8 mouse cellular contexts compared by ENCODE assay signal in the genomic region with DNA sequence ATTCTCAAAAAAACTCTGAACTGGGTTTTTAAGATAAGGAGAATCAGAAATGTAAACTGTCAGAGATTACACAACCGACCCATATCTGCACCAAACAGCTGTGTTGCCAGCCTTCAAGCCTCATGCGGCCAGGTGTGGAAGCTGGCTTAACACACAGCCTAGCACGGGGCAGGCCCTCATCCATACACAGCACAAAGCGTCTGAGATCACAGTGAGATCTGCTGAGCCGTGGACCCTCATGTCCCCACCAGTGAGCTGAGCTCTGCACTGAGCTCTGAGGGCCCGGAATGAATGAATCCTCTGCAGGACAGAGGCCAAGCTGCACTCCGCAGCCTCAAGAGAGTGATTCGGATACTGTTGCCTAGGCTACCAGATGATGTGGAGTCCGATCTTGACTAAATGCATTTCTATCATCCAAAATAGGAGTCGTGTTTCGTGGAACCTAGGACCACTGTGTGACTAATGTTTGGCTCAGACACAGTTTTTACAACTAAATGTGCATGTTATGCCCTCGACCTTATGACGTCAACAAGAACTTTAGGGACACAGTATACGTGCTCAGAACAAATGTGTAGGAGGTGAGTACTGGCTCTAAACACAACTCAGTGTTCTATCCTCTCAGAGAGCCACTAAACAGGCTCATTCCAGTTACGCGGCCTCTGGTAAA. TPM values are rescaled to one million over a fixed set of nuclear protein-coding genes. Genes with fewer than 3 reads are reported as not detected.
A peak's percentile ranks its signal among the peaks of the same experiment; 100 is the strongest.
DNase-seq lines count a peak whose midpoint lies in the region; ATAC-seq and TF ChIP-seq lines count a peak whose summit lies in the region.
"Had no signal": no experiment of that assay in that cellular context is flagged by ENCODE, and none has a peak within 500 bp of the region (broad histone marks: within the 10 kb centered on the region; RNA-seq: fewer than 3 reads in every experiment).

No protein-coding gene starts in this region.

- peaks cover 3% of the 10 kb centered on the region; the same call in 1 of the 2 replicates for H3K4me1 ChIP-seq in lung, postnatal 0 days (ENCODE audit: insufficient read depth, low read depth, low read length)
- peaks cover 1% of the 10 kb centered on the region; the same call in 1 of the 2 replicates for H3K4me1 ChIP-seq in lung, adult 2 months (ENCODE audit: control insufficient read depth, insufficient read depth, low read length)
- H3K4me1 ChIP-seq in liver, embryonic 11.5 days (replicated peaks; ENCODE audit: control insufficient read depth, insufficient read depth, low read length) = peaks cover 20% of the 10 kb centered on the region

- TF ChIP-seq POLR2A in lung, adult 2 months (IDR thresholded peaks at IDR 0.05; ENCODE audit: borderline replicate concordance, extremely low read depth, low read depth, low read length) = no peak

- H3K4me2 ChIP-seq in lung, postnatal 0 days (replicated peaks; ENCODE audit: low read depth, low read length) = no peak overlapping the region
- H3K4me2 ChIP-seq in liver, embryonic 11.5 days = no peak overlapping the region

- ATAC-seq in lung, postnatal 0 days = peak; percentile 57
- ATAC-seq in erythroblast, adult 5-6 weeks (replicated peaks; ENCODE audit: low FRiP score, poor library complexity, severe bottlenecking) = 0 out of 2 replicates have a peak, but pooled peaks have one; percentile 36
- peak; percentile 89 for ATAC-seq in liver, embryonic 11.5 days (replicated peaks; ENCODE audit: low FRiP score)
- ATAC-seq in inflammation-experienced regulatory T-cells, adult 6 months = no peak

- no peaks in the 10 kb centered on the region for H3K9me3 ChIP-seq in lung, postnatal 0 days (ENCODE audit: low read length)
- H3K9me3 ChIP-seq in liver, embryonic 11.5 days (ENCODE audit: control insufficient read depth, low read length) = no peaks in the 10 kb centered on the region

- no peak overlapping the region for H3K27ac ChIP-seq in lung, postnatal 0 days (ENCODE audit: low read length)
- H3K27ac ChIP-seq in liver, embryonic 11.5 days (ENCODE audit: low read depth, low read length) = 0 out of 2 replicates have a peak overlapping the region, but pooled peaks have one; percentile 53

- H3K27me3 ChIP-seq in lung, postnatal 0 days (replicated peaks; ENCODE audit: insufficient read depth, low read length) = no peaks in the 10 kb centered on the region
- no peaks in the 10 kb centered on the region for H3K27me3 ChIP-seq in liver, embryonic 11.5 days (replicated peaks; ENCODE audit: control insufficient read depth, insufficient read depth, low read length)

- H3K36me3 ChIP-seq in lung, postnatal 0 days (ENCODE audit: insufficient read depth, low read length) = peaks cover 6% of the 10 kb centered on the region; the same call in 1 of the 2 replicates
- peaks cover 2% of the 10 kb centered on the region for H3K36me3 ChIP-seq in liver, embryonic 11.5 days (ENCODE audit: control insufficient read depth, insufficient read depth, low read length)

- TF ChIP-seq EP300 in lung, postnatal 0 days (IDR thresholded peaks at IDR 0.05) = no peak

- H3K9ac ChIP-seq in lung, postnatal 0 days (replicated peaks; ENCODE audit: low read depth) = no peak overlapping the region
- H3K9ac ChIP-seq in liver, embryonic 11.5 days (ENCODE audit: low read depth, low read length) = 0 out of 2 replicates have a peak overlapping the region, but pooled peaks have one; percentile 10

- no peak overlapping the region for H3K4me3 ChIP-seq in lung, postnatal 0 days (ENCODE audit: low read depth, low read length)
- no peak overlapping the region for H3K4me3 ChIP-seq in lung, adult 2 months (replicated peaks; ENCODE audit: extremely low read depth, low read depth, low read length)
- H3K4me3 ChIP-seq in liver, embryonic 11.5 days (ENCODE audit: low read depth, low read length) = no peak overlapping the region

- peak; percentile 30 for DNase-seq in lung, postnatal 0 days (ENCODE audit: low spot score)
- DNase-seq in lung, adult 2 months = no peak
- DNase-seq in liver, embryonic 11.5 days (ENCODE audit: low spot score) = no peak
- peak; percentile 34 for DNase-seq in telencephalon, adult 2 months (ENCODE audit: low read depth, low spot score)
- DNase-seq in cerebellum, adult 11-12 months = no peak
- DNase-seq: cerebellum, postnatal 10 days had no signal

- WGBS in lung, postnatal 0 days = 46% methylated on average over 16 of the region's 16 CpGs
- WGBS in lung, adult 2 months = 72% methylated on average over 16 of the region's 16 CpGs
- WGBS in liver, embryonic 11.5 days = 62% methylated on average over 16 of the region's 16 CpGs

- no peak for TF ChIP-seq CTCF in lung, postnatal 0 days (IDR thresholded peaks at IDR 0.05)
- TF ChIP-seq CTCF in lung, adult 2 months (IDR thresholded peaks at IDR 0.05; ENCODE audit: insufficient read depth, low read length) = no peak

RNA-seq across cellular contexts. Expression of gene Ern1, which starts 27.6 kb away (rescaled TPM):
- 5.4 and 6.3 TPM in 2 replicates for polyA plus RNA-seq in lung, postnatal 0 days (2015; fragmentation: Nextera tagmentation; extraction: Ambion mirVana)
- polyA plus RNA-seq in lung, adult 2 months (2012; rRNA removed) = 23.0 and 28.7 TPM in 2 replicates
- total RNA-seq in erythroblast, adult 5-6 weeks (2015; ENCODE audit: low replicate concordance) = 7.9 and 11.1 TPM in 2 replicates
- total RNA-seq in erythroblast, adult 5-6 weeks (2017; ENCODE audit: low replicate concordance) = 23.8 and 25.6 TPM in 2 replicates
- polyA plus RNA-seq in liver, embryonic 11.5 days (2014; fragmentation: Nextera tagmentation; extraction: Ambion mirVana) = 6.3 and 7.5 TPM in 2 replicates
- 1 to 10 TPM; 1.4 to 1.8 (median 1.6) TPM for polyA plus RNA-seq in inflammation-experienced regulatory T-cells, adult 6 months (2017; shearing (Covaris generic))

Comparison
In these comparisons a context has a peak if more than half of its experiments do, and no peak if none do; other contexts are left out.
1. DNase-seq: peak in lung, postnatal 0 days (single experiment) and telencephalon, adult 2 months (single experiment); none in lung, adult 2 months (single experiment), liver, embryonic 11.5 days (single experiment) and cerebellum, adult 11-12 months (single experiment).